Mouse (Mus musculus) adrenal gland, postnatal 14 days (tissue): ENCODE results near the gene Ctf2. TPM values are rescaled to one million over a fixed set of nuclear protein-coding genes. Genes with fewer than 3 reads are reported as not detected.
"Not testable (repeated sequence)": the region's sequence is repeated elsewhere in the genome, so short reads cannot be mapped to it uniquely, and the experiment has no call there.

Experiments used
- DNase-seq: peaks from one replicate; pipeline ENCODE4 v3.0.0; 2021; ENCODE audit warnings: mixed read lengths
- total RNA-seq: library from RNA; stranded (reverse); gene quantifications from 2 replicates; pipeline ENCODE4 v1.2.3, GENCODE M21; 2021

Ctf2 gene
- total RNA-seq, 1 experiment from 2014 or later, result not detected

GRCm38 (mm10) chr7:127714816-127715215 lies 17.1 kb downstream of the Ctf2 start:
- DNase-seq, result no peak

GRCm38 (mm10) chr7:127712461-127713385 lies 19.2 kb downstream of the Ctf2 start, which contains the start of gene Ctf1:
Gene Ctf1, plus strand, starts transcription at chr7:127712736.
- peak; percentile 89 for DNase-seq

DNA sequence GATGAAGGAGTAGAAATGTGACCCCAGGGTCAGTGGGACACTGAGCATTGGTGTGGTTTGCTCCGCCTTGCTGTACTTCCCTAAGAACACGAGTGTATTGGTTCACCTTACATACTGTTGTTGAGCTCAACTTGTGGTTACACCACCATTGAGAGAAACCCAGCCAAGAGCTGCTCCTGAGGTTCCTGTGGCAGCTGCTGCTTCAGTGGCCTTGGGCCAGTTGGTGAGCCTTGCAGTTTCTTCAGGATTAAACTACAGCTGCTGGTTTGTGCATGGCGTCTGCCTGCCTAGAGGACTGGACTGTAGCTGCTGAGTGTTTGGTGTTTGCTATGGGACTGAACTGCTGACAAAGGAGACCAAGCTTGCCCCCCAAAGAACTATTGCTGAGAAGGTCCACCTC lies 20.5 kb downstream of the Ctf2 start:
- DNase-seq, result no peak

- DNase-seq, result no peak
Measured at GRCm38 (mm10) chr7:127711031-127711430, 20.9 kb downstream of the Ctf2 start.

- DNase-seq, result no peak
Measured at GRCm38 (mm10) chr7:127709261-127709979, 22.5 kb downstream of the Ctf2 start.

DNA sequence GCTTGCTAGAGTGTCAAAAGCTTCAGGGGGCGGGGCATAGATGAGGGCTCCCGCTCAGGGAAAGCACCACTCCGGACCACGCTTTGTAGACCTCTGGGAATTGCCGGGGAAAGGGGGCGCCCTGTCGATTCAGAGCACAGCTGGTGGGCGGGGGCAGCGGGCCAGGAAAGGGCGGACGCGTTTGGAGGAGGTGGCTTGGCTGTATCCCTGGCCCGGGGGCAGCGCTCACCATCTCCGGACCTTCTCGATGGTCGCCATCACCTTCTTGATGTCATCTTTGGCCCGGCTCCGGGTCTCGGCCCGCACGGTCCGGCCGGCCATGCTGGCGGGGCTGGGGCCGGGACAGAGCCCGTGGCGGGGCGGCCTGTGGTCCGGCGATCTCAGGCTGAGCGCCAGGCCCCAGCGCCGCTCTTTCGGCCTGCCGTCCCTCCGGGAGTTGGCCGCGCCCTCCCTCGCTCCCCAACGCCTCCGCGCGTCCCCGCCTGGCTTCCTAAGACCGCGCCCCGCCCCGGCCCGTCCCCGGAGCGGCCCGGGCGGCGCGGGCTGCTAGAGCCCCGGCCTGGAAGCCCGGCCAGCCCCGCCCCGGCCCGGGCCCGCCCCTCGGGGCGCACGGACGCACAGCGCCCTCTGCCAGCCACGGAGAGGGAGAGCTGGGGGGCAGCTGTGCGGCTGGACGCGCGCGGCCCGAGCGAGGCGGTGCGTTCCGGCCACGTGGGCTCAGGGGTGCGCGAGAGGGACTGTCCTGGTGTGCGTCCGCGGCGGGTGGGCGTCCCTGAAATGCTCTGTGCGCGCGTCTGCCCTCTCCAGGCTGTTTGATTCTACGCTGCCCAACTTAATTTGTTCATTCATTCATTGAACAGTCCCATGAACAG lies 23.5 kb downstream of the Ctf2 start, which contains the start of gene Bcl7c:
Gene Bcl7c, minus strand, starts transcription at position 727 of the 872 bp plus-strand sequence.
- DNase-seq, result peak; percentile 96

DNA sequence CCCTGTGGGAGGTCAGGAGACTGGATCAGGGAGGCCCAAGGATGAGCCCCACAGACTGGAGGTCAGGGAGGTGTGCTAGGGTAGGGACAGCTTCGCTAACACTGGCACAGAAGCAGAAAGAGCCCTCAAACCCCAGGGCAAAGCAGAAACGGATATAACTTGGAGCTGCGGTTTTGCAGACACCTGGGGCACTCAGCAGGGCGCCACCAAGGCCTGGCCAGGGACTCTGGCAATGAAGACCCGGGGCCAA lies 24.1 kb downstream of the Ctf2 start:
- DNase-seq, result no peak

GRCm38 (mm10) chr7:127707045-127707956 lies 24.7 kb downstream of the Ctf2 start:
- DNase-seq, result peak; percentile 40

GRCm38 (mm10) chr7:127705706-127706105 lies 26.3 kb downstream of the Ctf2 start:
- DNase-seq, result no peak

- no peak for DNase-seq
Measured at GRCm38 (mm10) chr7:127704598-127704997, 27.4 kb downstream of the Ctf2 start.

DNA sequence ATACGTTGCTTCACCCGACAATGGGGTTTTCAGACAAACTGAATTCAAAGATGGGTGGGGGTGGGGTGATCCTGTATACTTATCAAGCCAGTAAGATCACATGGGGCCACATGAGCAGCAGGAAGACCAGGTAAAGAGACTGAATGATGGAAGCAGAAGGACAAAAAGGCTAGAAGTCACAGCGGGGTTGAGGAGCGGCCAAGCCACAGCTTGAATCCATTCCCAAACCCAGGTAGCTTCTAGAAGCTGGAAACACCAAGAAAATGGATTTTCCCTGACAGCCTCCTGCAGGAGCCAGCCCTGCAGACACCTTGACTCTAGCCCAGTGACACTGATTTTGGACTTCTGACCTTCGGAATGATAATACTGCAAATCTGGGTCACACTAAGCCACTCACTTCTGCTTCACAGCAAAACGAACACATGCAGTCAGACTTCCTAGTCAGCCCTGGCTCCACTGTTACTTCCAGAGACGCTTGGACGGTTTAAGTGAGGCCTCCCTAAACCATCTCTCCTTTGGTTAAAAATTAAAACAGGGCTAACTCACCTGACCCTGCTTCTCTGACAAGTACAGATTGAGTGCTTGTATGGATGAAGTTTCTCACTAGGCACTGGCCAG lies 28.3 kb downstream of the Ctf2 start:
- DNase-seq, result no peak

- no peak for DNase-seq
Measured at GRCm38 (mm10) chr7:127700712-127701331, 31.1 kb downstream of the Ctf2 start.

- DNase-seq, result peak; percentile 62
Measured at GRCm38 (mm10) chr7:127698986-127699385, 33.0 kb downstream of the Ctf2 start.

GRCm38 (mm10) chr7:127693730-127694129 lies 38.2 kb downstream of the Ctf2 start:
- DNase-seq, result not testable (repeated sequence)

DNA sequence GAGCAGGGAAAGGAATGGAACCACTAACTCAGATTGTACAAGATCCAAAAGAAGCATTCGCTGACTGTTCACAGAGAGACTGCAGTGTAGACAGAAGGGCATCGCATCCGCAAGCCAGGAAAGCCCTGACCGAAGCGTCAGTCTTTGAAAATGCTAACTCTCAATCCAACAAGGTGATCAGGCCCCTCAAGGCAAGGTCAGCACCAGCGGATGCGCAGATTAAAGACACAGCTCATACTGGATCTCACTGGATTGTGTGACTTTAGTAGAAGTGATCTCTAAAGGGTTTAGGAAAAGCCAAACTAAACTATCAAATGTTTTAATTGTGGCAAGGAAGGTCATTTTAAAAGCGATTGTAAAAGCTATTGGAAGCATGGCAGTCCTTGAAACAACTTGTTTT lies 38.7 kb downstream of the Ctf2 start:
- DNase-seq, result no peak

- peak; percentile 87 for DNase-seq
Measured at GRCm38 (mm10) chr7:127691221-127691989, 40.6 kb downstream of the Ctf2 start.

DNA sequence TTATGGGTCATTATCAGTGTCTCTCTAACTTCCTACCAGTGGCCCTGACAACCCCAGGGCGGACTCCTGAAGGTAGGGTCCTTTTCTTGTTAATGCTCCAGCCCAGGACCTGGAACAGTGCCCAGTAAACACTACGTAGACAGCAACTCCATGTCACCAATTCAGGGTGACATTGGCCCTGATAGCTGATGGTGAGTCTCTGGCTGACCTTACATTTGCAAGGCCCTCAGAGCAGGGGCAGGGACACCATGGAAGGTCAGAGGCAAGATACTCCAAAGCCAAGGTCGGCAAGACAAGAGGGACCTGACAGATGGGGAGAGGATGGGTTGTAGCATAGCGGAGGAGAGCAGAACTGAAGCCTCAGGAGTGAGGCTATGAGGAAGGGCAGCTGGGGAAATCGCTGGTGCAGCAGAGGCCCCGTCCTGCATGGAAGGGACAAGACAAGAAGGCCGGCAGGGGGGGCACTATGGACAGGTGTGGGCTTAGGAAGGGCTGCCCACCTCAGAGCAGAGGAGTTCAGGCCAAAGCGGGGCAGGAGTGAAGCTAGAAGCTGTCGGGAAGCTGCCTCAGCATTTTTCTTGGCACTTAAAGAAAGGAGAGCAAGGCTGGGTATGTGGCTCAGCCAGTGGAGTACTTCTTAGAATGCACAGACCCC lies 42.2 kb downstream of the Ctf2 start:
- DNase-seq, result peak; percentile 69

DNA sequence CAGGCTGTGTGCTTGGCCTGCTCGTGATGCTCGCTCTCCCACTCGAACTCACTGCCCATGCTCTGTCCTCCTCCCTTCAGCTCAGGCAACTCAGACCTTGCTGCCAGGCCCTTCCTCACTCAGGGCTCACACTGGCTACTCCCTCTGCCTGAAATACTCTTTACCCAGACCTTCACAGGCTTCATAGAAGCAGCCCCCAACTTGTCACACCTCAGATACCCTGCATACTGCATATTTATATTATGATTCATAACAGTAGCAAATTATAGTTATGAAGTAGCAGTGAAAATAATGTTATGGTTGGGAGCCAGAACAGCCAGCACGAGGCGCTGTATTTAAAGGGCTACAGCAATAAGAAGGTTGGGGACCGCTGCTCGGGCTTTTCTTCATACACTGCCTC lies 43.0 kb downstream of the Ctf2 start:
- DNase-seq, result no peak
